Mouse (Mus musculus) midbrain, embryonic 13.5 days (tissue): ENCODE results near the gene Furin. TPM values are rescaled to one million over a fixed set of nuclear protein-coding genes. Genes with fewer than 3 reads are reported as not detected.

Experiments used
- ATAC-seq: fragments of 200-750 bp; cut with Nextera tagmentation; 2 replicates; pipeline ENCODE4 v1.8.0; 2017; ENCODE audit warnings: mild to moderate bottlenecking, moderate TSS enrichment, moderate library complexity
- H3K27ac ChIP-seq: fragments of 300-500 bp; sonication (generic); 2 replicates; pipeline ENCODE4 v1.5.1; 2015; ENCODE audit warnings: inconsistent platforms, mild to moderate bottlenecking, moderate library complexity
- H3K27me3 ChIP-seq: fragments of 300-500 bp; sonication (generic); 2 replicates; pipeline ENCODE4 v1.6.1; 2015; ENCODE audit warnings: mild to moderate bottlenecking, inconsistent platforms
- H3K36me3 ChIP-seq: fragments of 300-500 bp; sonication (generic); 2 replicates; pipeline ENCODE4 v1.6.1; 2015; ENCODE audit warnings: mild to moderate bottlenecking, inconsistent platforms
- H3K4me1 ChIP-seq: fragments of 300-500 bp; sonication (generic); replicated peaks from 2 replicates; pipeline ENCODE4 v1.6.1; 2015; ENCODE audit warnings: inconsistent platforms
- H3K4me2 ChIP-seq: fragments of 300-500 bp; sonication (generic); replicated peaks from 2 replicates; pipeline ENCODE4 v1.6.1; 2015; ENCODE audit warnings: moderate library complexity, mild to moderate bottlenecking, inconsistent platforms
- H3K4me3 ChIP-seq: fragments of 300-500 bp; sonication (generic); replicated peaks from 2 replicates; pipeline ENCODE4 v1.5.1; 2015; ENCODE audit warnings: mild to moderate bottlenecking, inconsistent platforms
- H3K9ac ChIP-seq: fragments of 300-500 bp; sonication (generic); replicated peaks from 2 replicates; pipeline ENCODE4 v1.6.1; 2015; ENCODE audit warnings: mild to moderate bottlenecking, inconsistent platforms
- H3K9me3 ChIP-seq: fragments of 300-500 bp; sonication (generic); 2 replicates; pipeline ENCODE4 v1.6.1; 2016; ENCODE audit warnings: mild to moderate bottlenecking, inconsistent platforms
- WGBS: fragments of 180-500 bp; shearing (Covaris S2); methylation state at CpG from one replicate; pipeline ENCODE4 v1.1.7; 2015; 5-methylcytosine and 5-hydroxymethylcytosine counted together
- polyA plus RNA-seq: library from polyadenylated mRNA; unstranded; fragments of >200 nt; fragmentation: Nextera tagmentation; extraction: Ambion mirVana; gene quantifications from 2 replicates; pipeline ENCODE4 v1.2.1, GENCODE M21; 2015

Furin gene
- polyA plus RNA-seq, 1 experiment from 2014 or later = 3.6 TPM

DNA sequence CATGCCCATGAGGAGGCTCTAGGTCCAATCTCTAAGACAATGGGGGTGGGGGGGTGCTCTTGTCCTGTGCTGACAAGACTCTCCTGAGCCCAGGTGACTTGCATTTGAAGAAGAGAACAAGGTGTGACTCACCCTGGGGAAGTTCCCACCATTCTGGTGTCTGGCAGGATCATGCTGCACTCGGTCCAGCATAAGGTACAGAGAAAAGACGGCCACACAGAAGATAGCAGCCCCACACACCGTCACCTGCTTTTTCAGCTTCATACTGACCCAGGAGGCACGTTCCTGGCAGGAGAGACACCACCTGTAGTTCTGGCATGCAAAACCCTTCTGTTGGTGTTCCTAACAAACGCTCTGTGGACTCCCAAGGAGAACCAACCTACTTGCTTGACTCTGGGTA lies 35.8 kb downstream of the Furin start:
- peak overlapping the region; percentile 91; the same call in 1 of the 2 replicates for H3K9ac ChIP-seq
- H3K4me2 ChIP-seq = peak overlapping the region; percentile 61
- H3K27me3 ChIP-seq = 0 out of 2 replicates have a peak, but pooled peaks cover 7% of the 10 kb centered on the region
- no peaks in the 10 kb centered on the region for H3K9me3 ChIP-seq
- peaks cover 38% of the 10 kb centered on the region for H3K36me3 ChIP-seq
- no peak overlapping the region for H3K27ac ChIP-seq
- ATAC-seq = no peak
- H3K4me3 ChIP-seq = peak overlapping the region; percentile 86
- WGBS = 78% methylated on average over 5 of the region's 5 CpGs
- H3K4me1 ChIP-seq = peaks cover 16% of the 10 kb centered on the region

DNA sequence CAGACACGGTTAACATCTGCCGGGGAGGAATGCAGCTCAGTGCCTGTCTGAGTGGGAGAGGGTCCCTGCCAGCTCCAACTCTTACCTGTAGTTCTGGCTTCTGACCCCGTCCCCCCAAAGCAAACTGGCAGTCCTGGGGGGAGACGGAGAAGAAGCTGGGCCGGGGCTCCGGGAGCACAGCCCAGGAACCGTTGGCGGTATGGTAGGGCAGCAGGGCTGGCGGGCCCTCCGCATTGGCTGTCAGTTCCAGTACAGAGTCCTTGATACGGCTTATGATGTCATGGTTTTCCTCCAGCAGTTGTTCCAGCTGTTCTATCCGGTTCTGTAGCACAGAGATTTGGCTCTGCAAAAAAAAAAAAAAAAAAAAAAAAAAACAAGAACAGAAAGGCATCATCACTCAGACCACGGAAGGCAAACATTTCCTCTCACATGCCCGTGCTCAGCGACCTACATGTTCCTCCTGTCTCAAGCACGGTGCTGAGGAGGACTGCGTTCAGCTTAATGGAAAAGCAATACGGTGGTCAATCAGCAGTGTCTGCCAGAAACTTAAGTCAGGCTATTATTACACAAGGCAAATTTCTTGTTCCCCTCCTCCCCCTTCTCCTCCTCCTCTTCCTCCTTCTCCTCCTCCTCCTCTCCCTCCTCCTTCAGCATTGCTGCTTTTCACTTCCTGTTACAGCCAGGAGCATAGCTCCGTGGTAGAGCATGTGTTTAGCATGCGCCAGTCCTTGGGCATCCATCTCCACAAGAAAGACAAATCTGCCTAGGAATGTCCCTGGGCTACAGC lies 36.4 kb downstream of the Furin start:
- WGBS = 92% methylated on average over 20 of the region's 20 CpGs
- peak overlapping the region; percentile 61 for H3K4me2 ChIP-seq
- no peak for ATAC-seq
- H3K9me3 ChIP-seq = no peaks in the 10 kb centered on the region
- H3K4me1 ChIP-seq = peaks cover 16% of the 10 kb centered on the region
- no peak overlapping the region for H3K27ac ChIP-seq
- 0 out of 2 replicates have a peak overlapping the region, but pooled peaks have one; percentile 86 for H3K4me3 ChIP-seq
- H3K27me3 ChIP-seq = 0 out of 2 replicates have a peak, but pooled peaks cover under 1% of the 10 kb centered on the region
- H3K36me3 ChIP-seq = peaks cover 45% of the 10 kb centered on the region
- H3K9ac ChIP-seq = peak overlapping the region; percentile 33; the same call in 1 of the 2 replicates

DNA sequence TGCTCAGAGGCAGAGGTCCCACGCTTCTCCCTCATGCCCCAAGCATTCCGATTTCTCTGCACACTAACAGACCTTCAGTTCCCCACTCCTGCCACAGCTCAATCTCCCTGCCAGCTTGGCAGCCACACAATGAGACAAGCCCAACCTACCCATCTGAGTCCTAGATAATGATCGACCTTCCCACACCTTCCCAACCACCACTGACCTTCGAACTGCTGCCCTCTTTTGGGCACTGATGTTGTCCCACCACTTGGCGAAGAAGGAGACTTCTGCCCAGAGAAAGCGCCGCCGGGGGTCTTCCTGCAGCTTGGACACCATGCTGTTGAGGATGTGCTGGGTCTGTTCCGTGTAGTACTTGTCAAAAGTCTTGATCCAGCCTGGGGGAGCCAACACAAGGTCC lies 37.2 kb downstream of the Furin start:
- Histone ChIP-seq H3K27me3 (no peaks in the 10 kb centered on the region), H3K27ac (no peak overlapping the region), H3K9me3 (no peaks in the 10 kb centered on the region), H3K4me2 (no peak overlapping the region), H3K4me3 (no peak overlapping the region), H3K36me3 (peaks cover 53% of the 10 kb centered on the region), H3K9ac (no peak overlapping the region), H3K4me1 (peaks cover 16% of the 10 kb centered on the region)
- no peak for ATAC-seq
- 87% methylated on average over 9 of the region's 9 CpGs for WGBS

DNA sequence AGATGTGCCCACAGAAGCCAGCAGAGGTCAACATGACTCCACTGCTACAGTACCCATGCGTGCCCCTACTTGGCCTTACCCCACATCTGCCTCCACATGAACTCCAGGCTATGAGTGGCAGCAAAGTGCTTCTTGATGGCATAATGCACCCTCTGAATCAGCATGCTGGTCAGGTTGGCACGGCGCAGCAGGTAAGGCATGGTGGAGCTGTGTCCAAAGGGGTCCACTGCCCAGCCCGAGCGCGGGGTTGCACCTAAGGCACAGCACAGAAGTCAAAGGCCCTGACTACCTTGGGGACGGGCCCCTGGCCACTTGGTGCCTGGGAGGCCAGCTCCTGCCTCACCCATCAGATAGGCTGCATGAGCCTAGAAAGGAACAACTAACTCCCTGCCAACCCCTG lies 38.0 kb downstream of the Furin start:
- 97% methylated on average over 7 of the region's 7 CpGs for WGBS
- ATAC-seq = no peak
- peaks cover 61% of the 10 kb centered on the region for H3K36me3 ChIP-seq

DNA sequence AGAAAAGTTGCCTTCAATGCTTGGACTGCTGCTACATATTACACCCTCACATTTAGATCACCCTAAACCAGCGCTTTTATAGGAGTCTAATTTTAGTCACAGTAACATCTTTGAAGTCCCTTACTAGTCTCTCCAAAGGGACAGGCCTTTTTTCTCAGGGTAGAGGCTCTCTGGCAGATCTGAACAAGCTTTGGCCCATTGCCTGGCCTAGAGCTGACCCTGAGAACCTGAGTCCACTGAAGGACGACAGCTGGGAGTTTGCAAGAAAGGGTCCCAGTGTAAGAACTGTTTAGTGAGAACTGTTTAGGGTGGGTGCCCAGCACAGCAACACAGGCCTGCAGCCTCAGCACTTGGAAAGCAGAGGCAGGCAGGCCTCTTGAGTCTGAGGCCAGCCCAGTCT lies 39.5 kb downstream of the Furin start:
- ATAC-seq = no peak
- WGBS = 93% methylated on average over 2 of the region's 2 CpGs
- no peak overlapping the region for H3K4me3 ChIP-seq
- H3K4me1 ChIP-seq = peaks cover 16% of the 10 kb centered on the region
- H3K36me3 ChIP-seq = peaks cover 75% of the 10 kb centered on the region
- H3K27ac ChIP-seq = no peak overlapping the region
- no peaks in the 10 kb centered on the region for H3K9me3 ChIP-seq
- no peaks in the 10 kb centered on the region for H3K27me3 ChIP-seq
- no peak overlapping the region for H3K9ac ChIP-seq
- no peak overlapping the region for H3K4me2 ChIP-seq

More for the DNA sequence above, 38.0 kb downstream of the Furin start:
- H3K27ac ChIP-seq = no peak overlapping the region
- H3K9me3 ChIP-seq = no peaks in the 10 kb centered on the region
- H3K27me3 ChIP-seq = no peaks in the 10 kb centered on the region
- H3K4me1 ChIP-seq = peaks cover 16% of the 10 kb centered on the region
- H3K4me2 ChIP-seq = no peak overlapping the region
- H3K4me3 ChIP-seq = no peak overlapping the region
- no peak overlapping the region for H3K9ac ChIP-seq

DNA sequence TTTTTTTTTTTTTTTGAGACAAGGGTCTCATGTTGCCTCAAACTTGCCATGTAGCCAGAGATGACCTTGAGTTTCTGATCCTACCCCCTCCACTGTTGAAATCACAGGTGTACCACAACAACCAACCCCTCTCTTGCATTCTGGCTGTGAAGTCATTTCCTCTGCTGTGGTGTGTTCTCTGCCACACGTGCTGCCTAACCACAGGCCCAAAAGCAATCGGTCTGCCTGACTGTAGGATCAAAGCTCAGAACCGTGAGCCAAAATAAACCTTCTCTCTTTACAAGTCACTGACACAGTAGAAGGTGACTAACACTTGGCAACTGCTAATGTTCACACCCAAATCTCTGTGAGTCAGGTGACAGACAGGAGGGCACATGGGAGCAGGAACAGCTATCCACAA lies 44.8 kb downstream of the Furin start:
- Histone ChIP-seq H3K4me2 (no peak overlapping the region), H3K27ac (no peak overlapping the region), H3K9ac (no peak overlapping the region), H3K9me3 (no peaks in the 10 kb centered on the region), H3K4me1 (peaks cover 11% of the 10 kb centered on the region), H3K36me3 (peaks cover 97% of the 10 kb centered on the region), H3K27me3 (no peaks in the 10 kb centered on the region), H3K4me3 (no peak overlapping the region)
- no peak for ATAC-seq
- WGBS = 84% methylated on average over 3 of the region's 3 CpGs

DNA sequence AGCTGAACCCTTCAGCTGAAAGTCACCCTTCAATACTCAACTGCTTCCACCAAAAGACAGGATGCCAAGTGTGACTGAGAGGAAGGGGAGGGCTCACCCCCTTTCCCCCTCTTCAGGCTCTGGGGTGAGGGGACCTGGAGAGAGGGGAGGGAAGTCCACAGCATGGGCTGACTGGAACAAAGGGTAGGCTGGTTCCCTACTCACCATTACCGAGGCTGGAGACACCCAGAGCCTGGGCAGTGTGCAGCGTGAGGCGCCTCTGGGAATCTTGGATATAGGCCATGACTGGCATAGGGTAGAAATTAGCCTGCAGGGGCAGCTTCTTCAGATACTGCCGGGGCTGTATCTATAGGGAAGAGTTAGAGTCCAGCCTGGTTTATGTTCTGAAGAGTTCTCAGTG lies 47.2 kb downstream of the Furin start:
- Histone ChIP-seq H3K4me3 (no peak overlapping the region), H3K27ac (peak overlapping the region; percentile 11; the same call in 1 of the 2 replicates), H3K9me3 (no peaks in the 10 kb centered on the region), H3K9ac (no peak overlapping the region), H3K4me1 (peaks cover 11% of the 10 kb centered on the region), H3K36me3 (peaks cover 91% of the 10 kb centered on the region), H3K4me2 (no peak overlapping the region), H3K27me3 (no peaks in the 10 kb centered on the region)
- WGBS = 65% methylated on average over 4 of the region's 4 CpGs
- ATAC-seq = no peak

DNA sequence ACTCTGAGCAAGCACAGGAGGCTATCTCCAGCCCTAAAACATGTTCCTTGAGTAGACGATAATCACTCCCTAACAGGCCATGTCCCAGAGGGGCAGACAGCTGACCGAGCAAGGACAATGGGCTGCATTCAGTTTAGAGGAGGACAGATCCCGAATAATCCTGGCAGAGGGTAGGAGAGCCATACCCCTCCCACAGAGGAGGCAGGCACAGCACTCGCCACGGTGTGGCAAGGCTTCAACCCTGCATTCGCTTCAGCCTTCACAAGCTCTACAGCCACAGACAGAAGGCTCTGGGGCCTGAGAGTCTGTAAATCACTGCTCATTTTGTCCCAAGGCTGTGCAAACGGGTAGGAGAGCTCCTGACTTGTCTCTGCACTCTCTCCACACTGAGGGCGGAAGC lies 48.1 kb downstream of the Furin start:
- 18% methylated on average over 8 of the region's 8 CpGs for WGBS
- Histone ChIP-seq H3K9ac (0 out of 2 replicates have a peak overlapping the region, but pooled peaks have one; percentile 12), H3K9me3 (no peaks in the 10 kb centered on the region), H3K27ac (0 out of 2 replicates have a peak overlapping the region, but pooled peaks have one; percentile 10), H3K27me3 (no peaks in the 10 kb centered on the region), H3K4me2 (no peak overlapping the region), H3K4me3 (no peak overlapping the region), H3K4me1 (peaks cover 11% of the 10 kb centered on the region), H3K36me3 (peaks cover 91% of the 10 kb centered on the region)
- ATAC-seq = peak; percentile 54; the same call in 1 of the 2 replicates

DNA sequence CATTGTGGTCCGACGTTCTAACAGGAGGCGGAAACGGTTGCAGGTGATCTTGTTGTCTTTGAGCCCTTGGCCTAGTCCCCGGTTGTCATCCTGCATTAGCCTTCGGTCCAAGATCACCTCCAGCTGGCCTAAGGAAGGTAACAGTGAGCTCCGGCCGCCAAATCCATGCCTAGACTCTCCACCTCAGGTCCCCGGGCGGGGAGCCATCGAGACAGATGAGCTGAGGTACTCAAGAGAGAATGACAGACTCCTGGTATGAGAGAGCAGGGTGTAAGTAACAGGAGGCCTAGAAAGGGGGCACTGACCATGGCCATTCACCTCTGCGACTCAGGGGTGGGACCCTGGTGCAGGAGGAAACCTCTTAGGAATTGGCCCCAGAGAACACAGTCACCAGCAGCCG lies 48.9 kb downstream of the Furin start:
- H3K27me3 ChIP-seq = no peaks in the 10 kb centered on the region
- no peaks in the 10 kb centered on the region for H3K9me3 ChIP-seq
- H3K4me1 ChIP-seq = peaks cover 11% of the 10 kb centered on the region
- no peak overlapping the region for H3K4me3 ChIP-seq
- H3K36me3 ChIP-seq = peaks cover 90% of the 10 kb centered on the region
- WGBS = 88% methylated on average over 13 of the region's 13 CpGs
- no peak overlapping the region for H3K4me2 ChIP-seq
- no peak overlapping the region for H3K9ac ChIP-seq
- ATAC-seq = no peak
- H3K27ac ChIP-seq = 0 out of 2 replicates have a peak overlapping the region, but pooled peaks have one; percentile 10

DNA sequence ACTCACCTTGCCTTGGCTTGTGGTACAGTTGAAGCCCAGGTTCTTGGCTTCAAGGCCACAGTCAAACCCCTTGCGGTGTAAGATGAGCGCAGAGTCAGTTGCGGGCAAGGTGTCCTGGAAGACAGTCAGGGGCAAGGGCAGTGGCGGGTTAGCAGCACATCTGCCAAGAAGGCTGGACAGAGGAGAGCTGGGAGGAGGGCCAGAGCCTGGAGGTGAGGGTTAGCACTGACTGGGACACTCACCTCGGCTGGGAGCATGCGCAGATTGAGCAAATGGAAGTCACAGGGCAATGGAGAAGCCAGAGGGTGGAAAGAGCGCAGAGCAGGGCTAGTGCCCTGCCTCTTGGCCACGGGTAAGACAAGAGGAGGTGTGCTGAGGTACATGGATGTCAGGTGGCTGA lies 52.3 kb downstream of the Furin start:
- WGBS = 91% methylated on average over 8 of the region's 8 CpGs
- ATAC-seq = no peak
- Histone ChIP-seq H3K36me3 (peaks cover 71% of the 10 kb centered on the region), H3K27me3 (no peaks in the 10 kb centered on the region), H3K27ac (no peak overlapping the region), H3K9me3 (no peaks in the 10 kb centered on the region), H3K4me3 (no peak overlapping the region), H3K4me2 (no peak overlapping the region), H3K9ac (no peak overlapping the region), H3K4me1 (peaks cover 11% of the 10 kb centered on the region)

DNA sequence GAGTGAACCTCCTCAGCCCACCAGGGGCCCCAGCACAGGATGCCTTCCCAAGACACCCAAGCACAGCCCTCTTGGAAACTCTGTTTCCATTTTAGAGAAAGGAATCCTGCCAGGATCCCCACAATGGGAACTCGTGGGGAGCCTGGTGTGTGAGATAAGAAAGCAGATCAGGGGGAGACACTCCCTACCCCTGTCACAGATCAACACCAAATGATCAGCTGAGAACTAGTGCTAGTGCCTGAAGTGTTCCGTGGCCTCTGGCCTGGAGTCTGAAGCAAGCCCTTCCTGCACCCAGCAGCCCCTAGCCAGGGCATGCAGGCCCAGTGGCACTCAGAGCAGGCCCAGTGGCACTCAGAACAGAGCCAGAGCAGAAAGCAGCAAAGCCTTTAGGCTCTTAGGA lies 54.4 kb downstream of the Furin start:
- H3K36me3 ChIP-seq = peaks cover 55% of the 10 kb centered on the region
- no peaks in the 10 kb centered on the region for H3K27me3 ChIP-seq
- no peak overlapping the region for H3K4me2 ChIP-seq
- H3K4me3 ChIP-seq = no peak overlapping the region
- no peak for ATAC-seq
- H3K9ac ChIP-seq = no peak overlapping the region
- no peaks in the 10 kb centered on the region for H3K4me1 ChIP-seq
- H3K27ac ChIP-seq = no peak overlapping the region
- WGBS = 78% methylated on average over 2 of the region's 2 CpGs
- H3K9me3 ChIP-seq = no peaks in the 10 kb centered on the region

DNA sequence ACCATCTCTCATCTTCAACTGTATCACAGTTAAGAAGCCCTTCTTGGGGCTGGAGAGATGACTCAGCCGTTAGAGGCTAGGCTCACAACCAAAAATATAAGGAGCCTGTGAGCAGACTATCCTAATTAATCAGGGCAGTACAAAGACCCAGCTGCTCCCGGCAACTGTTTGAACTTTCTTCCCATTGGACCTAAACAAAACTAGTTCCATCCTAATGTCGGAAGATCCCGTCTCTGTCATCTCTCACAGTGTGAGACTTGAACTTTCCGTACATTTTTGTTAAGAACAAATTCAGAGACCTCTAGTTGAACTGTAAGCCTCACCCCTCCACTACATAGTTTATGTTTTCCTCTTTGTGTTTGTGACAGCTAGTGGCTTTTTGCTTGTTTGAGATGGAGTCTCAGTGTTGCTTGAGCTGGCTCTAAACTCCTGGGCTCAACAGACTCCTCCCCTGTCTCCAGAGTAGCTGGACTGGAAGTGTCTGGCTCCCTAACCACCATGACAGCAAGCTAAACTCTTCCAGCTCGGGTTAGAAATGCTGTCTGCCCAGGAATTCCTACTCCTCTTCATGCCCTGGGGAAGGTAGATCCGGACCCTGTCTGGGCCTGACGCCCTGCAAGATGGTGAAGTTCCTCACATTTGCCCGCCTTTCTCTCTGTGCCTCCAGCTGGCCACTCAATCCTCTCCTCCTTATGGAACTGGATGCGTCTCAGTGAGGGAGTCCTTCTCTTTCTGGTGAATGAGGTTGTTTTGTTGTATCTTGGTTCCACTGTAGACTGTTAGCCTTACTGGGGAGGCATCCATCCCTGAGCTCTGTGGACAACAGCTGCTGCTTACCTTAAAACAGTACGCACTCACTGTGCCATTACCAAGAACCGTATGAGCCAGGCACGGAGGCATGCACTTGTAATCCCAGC lies 57.3 kb downstream of the Furin start:
- Histone ChIP-seq H3K4me3 (no peak overlapping the region), H3K9ac (no peak overlapping the region), H3K27ac (no peak overlapping the region), H3K9me3 (no peaks in the 10 kb centered on the region), H3K27me3 (no peaks in the 10 kb centered on the region), H3K36me3 (peaks cover 39% of the 10 kb centered on the region), H3K4me1 (peaks cover 6% of the 10 kb centered on the region), H3K4me2 (no peak overlapping the region)
- 73% methylated on average over 13 of the region's 13 CpGs for WGBS
- ATAC-seq = no peak
